Mouse (Mus musculus) ES-E14 (cell line): ENCODE results near the gene Tmem178.

Source experiments
- CHD2 ChIP-seq: IDR thresholded peaks from 2 replicates; pipeline ENCODE4 v1.6.1; 2014; ENCODE audit warnings: mild to moderate bottlenecking, low read depth, low read length, inconsistent platforms
- MAFK ChIP-seq: IDR thresholded peaks from 2 replicates; pipeline ENCODE4 v1.6.1; 2014; ENCODE audit warnings: mild to moderate bottlenecking, low read depth, low read length, inconsistent platforms; ENCODE audit not compliant: insufficient read depth
- ZC3H11A ChIP-seq: IDR thresholded peaks from 2 replicates; pipeline ENCODE4 v1.6.1; 2012; ENCODE audit warnings: low read depth, mild to moderate bottlenecking, inconsistent platforms, low read length, borderline replicate concordance
- ZNF384 ChIP-seq: IDR thresholded peaks from 2 replicates; pipeline ENCODE4 v1.6.1; 2012; ENCODE audit warnings: low read depth, low read length, inconsistent platforms

DNA sequence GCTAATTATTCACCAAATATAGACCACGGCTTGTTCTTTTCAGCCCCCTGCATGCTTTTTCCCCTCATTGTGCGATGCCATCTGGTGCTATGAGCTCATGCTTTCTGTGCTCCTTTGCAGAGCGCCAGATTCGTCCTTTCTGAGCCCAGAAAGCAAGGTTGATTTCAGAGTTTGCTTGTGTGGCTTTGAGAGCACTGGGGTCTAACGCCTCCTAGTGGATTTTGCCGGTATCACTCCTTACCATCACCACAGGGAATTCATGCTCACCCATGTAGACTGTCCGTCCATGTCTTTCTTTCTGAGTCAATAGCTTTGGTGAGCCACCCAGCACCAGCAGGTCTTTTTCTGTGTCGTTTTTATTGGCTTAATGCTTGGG is 38.0 kb downstream of the Tmem178 start:
- TF ChIP-seq ZC3H11A (peak; percentile 68), MAFK (no peak), CHD2 (no peak), ZNF384 (no peak)
